ENCODE assay signal across 8 mouse cellular contexts in genomic region chr14:20082536-20083325, GRCm38 (mm10). TPM values are rescaled to one million over a fixed set of nuclear protein-coding genes. Genes with fewer than 3 reads are reported as not detected.
DNase-seq lines count a peak whose midpoint lies in the region; ATAC-seq and TF ChIP-seq lines count a peak whose summit lies in the region.

No protein-coding gene starts in this region.

- H3K4me3 ChIP-seq in hindbrain, embryonic 13.5 days = peak overlapping the region; percentile 56

- no peaks in the 10 kb centered on the region for H3K27me3 ChIP-seq in Patski
- H3K27me3 ChIP-seq in hindbrain, embryonic 13.5 days = no peaks in the 10 kb centered on the region

- no peaks in the 10 kb centered on the region for H3K9me3 ChIP-seq in hindbrain, embryonic 13.5 days

- peak overlapping the region; percentile 72 for H3K4me2 ChIP-seq in hindbrain, embryonic 13.5 days

- 4% methylated on average over 56 of the region's 56 CpGs for WGBS in hindbrain, embryonic 13.5 days

- peak; percentile 74 for DNase-seq in Patski (ENCODE audit: low read depth, low spot score)
- DNase-seq in cerebellum, postnatal 14 days = peak; percentile 92 to 96
- DNase-seq in frontal cortex, postnatal 14 days (ENCODE audit: low spot score in 2 of 2) = peak; percentile 81 to 88
- DNase-seq in layer of hippocampus, postnatal 25 days (ENCODE audit: extremely low spot score in 1 of 2, low spot score in 1 of 2) = peak; percentile 79 to 85
- peak; percentile 93 for DNase-seq in lung, postnatal 25 days (ENCODE audit: low spot score)
- peak; percentile 92 for DNase-seq in retina, embryonic 14.5 days (ENCODE audit: low spot score)
- DNase-seq in thymus, postnatal 4 days = peak; percentile 94

- in situ Hi-C loops in Patski (cut with MboI; ENCODE audit: low pct_unique_long_range_greater_than_20kb) = no loop called here

- H3K9ac ChIP-seq in hindbrain, embryonic 13.5 days = peak overlapping the region; percentile 86

- TF ChIP-seq CTCF in Patski (IDR thresholded peaks at IDR 0.05) = no peak

- CTCF ChIA-PET in Patski (lab: Charles Lee) = interaction anchor here (0.6 kb wide), 1 partner anchor 29 kb away, joined by 3 read pairs; no protein-coding TSS in a partner anchor

- ATAC-seq in Patski = peak; percentile 98
- peak; percentile 98 for ATAC-seq in hindbrain, embryonic 13.5 days (ENCODE audit: low FRiP score)

- no peaks in the 10 kb centered on the region for H3K36me3 ChIP-seq in hindbrain, embryonic 13.5 days

- peak overlapping the region; percentile 97 for H3K27ac ChIP-seq in hindbrain, embryonic 13.5 days

- POLR2A ChIA-PET in Patski (lab: Charles Lee) = interaction anchor here (0.7 to 1.0 kb wide), 3 partner anchors 212 to 279 kb away, joined by 3 to 4 read pairs (median 3); partner anchors contain the start of gene Nudt13

- peaks cover 28% of the 10 kb centered on the region for H3K4me1 ChIP-seq in hindbrain, embryonic 13.5 days (replicated peaks)

RNA-seq across cellular contexts. Expression of gene Saysd1, which starts 55.6 kb away (rescaled TPM):
- 9.0 TPM for polyA plus RNA-seq in Patski (2021)
- polyA plus RNA-seq in hindbrain, embryonic 13.5 days (2015; fragmentation: Nextera tagmentation; extraction: Ambion mirVana) = 14.7 and 15.5 TPM in 2 replicates
- 1 to 10 TPM; 5.5 to 6.0 TPM for total RNA-seq in layer of hippocampus, postnatal 25 days (2021)

Comparison
In these comparisons a context has a peak if more than half of its experiments do, and no peak if none do; other contexts are left out.
1. Peak in every context shown above with its lines: DNase-seq, ATAC-seq, H3K4me3 ChIP-seq and H3K27ac ChIP-seq.